ENCODE assay signal across 8 mouse cellular contexts in the genomic region with DNA sequence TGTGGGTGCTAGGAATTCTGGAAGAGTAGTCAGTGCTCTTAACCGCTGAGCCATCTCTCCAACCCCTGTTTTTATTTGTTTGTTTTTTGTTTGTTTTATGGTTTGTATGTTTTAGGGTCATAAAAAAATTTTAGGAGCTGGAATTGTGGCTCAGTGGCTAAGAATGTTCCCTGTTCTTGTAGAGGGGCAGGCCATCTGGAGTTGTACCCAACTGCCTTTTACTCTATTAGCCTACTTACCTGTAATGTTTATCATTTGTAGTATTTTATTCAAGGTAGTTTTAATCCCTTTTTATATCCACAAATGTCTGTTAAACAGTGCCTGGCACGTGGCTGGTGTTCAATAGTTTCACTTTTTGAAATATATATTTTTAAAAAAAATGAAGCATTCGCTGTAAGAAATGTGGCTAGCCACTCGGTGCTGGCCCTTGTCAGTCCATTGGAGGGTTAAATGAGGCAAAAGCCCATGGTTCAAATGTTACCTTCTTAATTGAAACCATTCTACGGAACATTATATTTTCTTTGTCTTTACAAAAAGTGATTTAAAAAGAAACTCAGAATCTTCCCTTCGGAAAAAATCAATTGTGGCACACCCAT. TPM values are rescaled to one million over a fixed set of nuclear protein-coding genes. Genes with fewer than 3 reads are reported as not detected.
DNase-seq lines count a peak whose midpoint lies in the region; ATAC-seq and TF ChIP-seq lines count a peak whose summit lies in the region.

No protein-coding gene starts in this region.

- H3K4me3 ChIP-seq in kidney, postnatal 0 days (replicated peaks; ENCODE audit: low read depth, low read length), result peak overlapping the region; percentile 81
- H3K4me3 ChIP-seq in embryonic facial prominence, embryonic 10.5 days, result peak overlapping the region; percentile 96
- peak overlapping the region; percentile 84 for H3K4me3 ChIP-seq in hindbrain, embryonic 15.5 days
- peak overlapping the region; percentile 64 for H3K4me3 ChIP-seq in midbrain, embryonic 15.5 days

- H3K27me3 ChIP-seq in kidney, postnatal 0 days (ENCODE audit: insufficient read depth, low read length), result no peaks in the 10 kb centered on the region
- no peaks in the 10 kb centered on the region for H3K27me3 ChIP-seq in embryonic facial prominence, embryonic 10.5 days (replicated peaks; ENCODE audit: low read depth, poor library complexity, severe bottlenecking)
- peaks cover 3% of the 10 kb centered on the region; the same call in 1 of the 2 replicates for H3K27me3 ChIP-seq in hindbrain, embryonic 15.5 days
- H3K27me3 ChIP-seq in midbrain, embryonic 15.5 days (replicated peaks), result peaks cover 4% of the 10 kb centered on the region; the same call in 1 of the 2 replicates

- DNase-seq in kidney, postnatal 0 days (ENCODE audit: low spot score), result no peak
- DNase-seq in kidney, postnatal 25 days, result no peak
- no peak for DNase-seq in embryonic facial prominence, embryonic 10.5 days (ENCODE audit: low spot score)
- DNase-seq in frontal cortex, postnatal 14 days (ENCODE audit: low spot score in 2 of 2), result no peak
- no peak for DNase-seq in kidney, adult 18-20 months

- peak overlapping the region; percentile 46 for H3K4me2 ChIP-seq in kidney, postnatal 0 days (ENCODE audit: low read length)
- peak overlapping the region; percentile 61 for H3K4me2 ChIP-seq in hindbrain, embryonic 15.5 days
- H3K4me2 ChIP-seq in midbrain, embryonic 15.5 days, result peak overlapping the region; percentile 70

- H3K9me3 ChIP-seq in kidney, postnatal 0 days (replicated peaks; ENCODE audit: low read length), result no peaks in the 10 kb centered on the region
- no peaks in the 10 kb centered on the region for H3K9me3 ChIP-seq in embryonic facial prominence, embryonic 10.5 days
- H3K9me3 ChIP-seq in hindbrain, embryonic 15.5 days, result no peaks in the 10 kb centered on the region
- no peaks in the 10 kb centered on the region for H3K9me3 ChIP-seq in midbrain, embryonic 15.5 days

- H3K9ac ChIP-seq in kidney, postnatal 0 days (ENCODE audit: low read depth, low read length), result no peak overlapping the region
- H3K9ac ChIP-seq in hindbrain, embryonic 15.5 days, result peak overlapping the region; percentile 43
- H3K9ac ChIP-seq in midbrain, embryonic 15.5 days, result peak overlapping the region; percentile 23

- H3K4me1 ChIP-seq in kidney, postnatal 0 days (replicated peaks; ENCODE audit: insufficient read depth, low read length), result peaks cover 12% of the 10 kb centered on the region
- peaks cover 19% of the 10 kb centered on the region for H3K4me1 ChIP-seq in embryonic facial prominence, embryonic 10.5 days
- peaks cover 27% of the 10 kb centered on the region for H3K4me1 ChIP-seq in hindbrain, embryonic 15.5 days (replicated peaks)
- H3K4me1 ChIP-seq in midbrain, embryonic 15.5 days, result peaks cover 27% of the 10 kb centered on the region

- no peak for TF ChIP-seq CTCF in kidney, postnatal 0 days (IDR thresholded peaks at IDR 0.05; ENCODE audit: low read depth)

- ATAC-seq in kidney, postnatal 0 days (replicated peaks; ENCODE audit: low FRiP score, low read depth), result peak; percentile 4
- peak; percentile 19 for ATAC-seq in hindbrain, embryonic 15.5 days (ENCODE audit: low FRiP score, low read depth)
- ATAC-seq in midbrain, embryonic 15.5 days (replicated peaks), result peak; percentile 59
- ATAC-seq in megakaryocyte-erythroid progenitor cell, adult 5-6 weeks (replicated peaks; ENCODE audit: low FRiP score, low TSS enrichment, poor library complexity, severe bottlenecking), result no peak

- WGBS in kidney, postnatal 0 days, result 10% methylated on average over 6 of the region's 6 CpGs
- WGBS in embryonic facial prominence, embryonic 10.5 days, result 15% methylated on average over 6 of the region's 6 CpGs
- 15% methylated on average over 6 of the region's 6 CpGs for WGBS in hindbrain, embryonic 15.5 days
- 17% methylated on average over 6 of the region's 6 CpGs for WGBS in midbrain, embryonic 15.5 days

- no peaks in the 10 kb centered on the region for H3K36me3 ChIP-seq in kidney, postnatal 0 days (ENCODE audit: insufficient read depth, low read length)
- H3K36me3 ChIP-seq in embryonic facial prominence, embryonic 10.5 days (replicated peaks), result peaks cover 10% of the 10 kb centered on the region; the same call in 1 of the 2 replicates
- no peaks in the 10 kb centered on the region for H3K36me3 ChIP-seq in hindbrain, embryonic 15.5 days
- H3K36me3 ChIP-seq in midbrain, embryonic 15.5 days (replicated peaks), result no peaks in the 10 kb centered on the region

- no peak overlapping the region for H3K27ac ChIP-seq in kidney, postnatal 0 days
- H3K27ac ChIP-seq in embryonic facial prominence, embryonic 10.5 days (replicated peaks), result peak overlapping the region; percentile 99
- H3K27ac ChIP-seq in hindbrain, embryonic 15.5 days (replicated peaks), result peak overlapping the region; percentile 95
- H3K27ac ChIP-seq in midbrain, embryonic 15.5 days, result peak overlapping the region; percentile 98

RNA-seq across cellular contexts. Expression of gene Eif4b, which starts 0.5 kb away (rescaled TPM):
- polyA plus RNA-seq in kidney, postnatal 0 days (2015; fragmentation: Nextera tagmentation; extraction: Ambion mirVana), result 96.1 and 102 TPM in 2 replicates
- 133 and 136 TPM in 2 replicates for polyA plus RNA-seq in embryonic facial prominence, embryonic 10.5 days (2016; fragmentation: Nextera tagmentation; extraction: Ambion mirVana)
- 77.1 and 79.3 TPM in 2 replicates for polyA plus RNA-seq in hindbrain, embryonic 15.5 days (2015; fragmentation: Nextera tagmentation; extraction: Ambion mirVana)
- polyA plus RNA-seq in midbrain, embryonic 15.5 days (2015; fragmentation: Nextera tagmentation; extraction: Ambion mirVana), result 87.0 and 89.2 TPM in 2 replicates
- 328 and 355 TPM in 2 replicates for total RNA-seq in megakaryocyte-erythroid progenitor cell, adult 5-6 weeks (2014; fragmentation: Nextera tagmentation)
- total RNA-seq in megakaryocyte-erythroid progenitor cell, adult 5-6 weeks (2017), result 527 and 549 TPM in 2 replicates

RNA-seq across cellular contexts. Expression of gene Tns2, which starts 27.2 kb away (rescaled TPM):
- polyA plus RNA-seq in kidney, postnatal 0 days (2015; fragmentation: Nextera tagmentation; extraction: Ambion mirVana), result 34.4 and 35.8 TPM in 2 replicates
- polyA plus RNA-seq in embryonic facial prominence, embryonic 10.5 days (2016; fragmentation: Nextera tagmentation; extraction: Ambion mirVana), result 12.3 and 14.9 TPM in 2 replicates
- 9.2 and 9.8 TPM in 2 replicates for polyA plus RNA-seq in hindbrain, embryonic 15.5 days (2015; fragmentation: Nextera tagmentation; extraction: Ambion mirVana)
- polyA plus RNA-seq in midbrain, embryonic 15.5 days (2015; fragmentation: Nextera tagmentation; extraction: Ambion mirVana), result 8.3 and 12.3 TPM in 2 replicates
- not detected in 2 replicates for total RNA-seq in megakaryocyte-erythroid progenitor cell, adult 5-6 weeks (2014; fragmentation: Nextera tagmentation)
- not detected in 2 replicates for total RNA-seq in megakaryocyte-erythroid progenitor cell, adult 5-6 weeks (2017)

RNA-seq across cellular contexts. Expression of gene Krt18, which starts 45.1 kb away (rescaled TPM):
- 252 and 256 TPM in 2 replicates for polyA plus RNA-seq in kidney, postnatal 0 days (2015; fragmentation: Nextera tagmentation; extraction: Ambion mirVana)
- polyA plus RNA-seq in embryonic facial prominence, embryonic 10.5 days (2016; fragmentation: Nextera tagmentation; extraction: Ambion mirVana), result 95.2 and 101 TPM in 2 replicates
- polyA plus RNA-seq in hindbrain, embryonic 15.5 days (2015; fragmentation: Nextera tagmentation; extraction: Ambion mirVana), result 6.9 and 10.4 TPM in 2 replicates
- 3.3 and 4.4 TPM in 2 replicates for polyA plus RNA-seq in midbrain, embryonic 15.5 days (2015; fragmentation: Nextera tagmentation; extraction: Ambion mirVana)
- 8.3 TPM in 1 of 2 replicates, not detected in the other for total RNA-seq in megakaryocyte-erythroid progenitor cell, adult 5-6 weeks (2014; fragmentation: Nextera tagmentation)
- total RNA-seq in megakaryocyte-erythroid progenitor cell, adult 5-6 weeks (2017), result 7.2 and 11.5 TPM in 2 replicates
